Mouse (Mus musculus) spleen, postnatal 36 days (tissue): Measurements from ENCODE around the gene Acr.

Source experiments
- DNase-seq, 2 experiments: peaks; one replicate each; pipeline ENCODE4 v3.0.0; 2022; ENCODE audit warnings: low spot score in 2 of 2, mixed read lengths in 1 of 2

Acr gene

DNA sequence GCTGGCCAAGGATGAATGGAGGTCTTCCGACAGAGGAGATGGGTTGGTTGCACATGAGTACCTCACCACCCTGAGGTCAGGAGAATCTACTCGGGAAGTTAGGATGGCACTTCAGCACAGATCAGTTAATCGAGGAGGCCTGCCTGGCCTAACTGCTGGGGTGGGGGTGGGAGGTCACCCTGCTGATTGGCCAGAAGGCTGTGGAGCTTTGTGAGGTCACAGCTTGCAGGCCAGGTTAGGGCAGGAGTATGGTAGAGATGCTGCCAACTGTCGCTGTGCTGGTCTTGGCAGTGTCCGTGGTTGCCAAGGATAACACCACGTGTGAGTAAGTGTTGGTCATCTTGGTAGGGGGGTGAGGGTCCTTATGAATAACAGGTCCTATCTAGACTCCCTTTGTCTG, at the start of gene Acr:
TSS of gene Acr (plus strand) at position 213 of the 400 bp plus-strand sequence.
- no peak for DNase-seq

DNA sequence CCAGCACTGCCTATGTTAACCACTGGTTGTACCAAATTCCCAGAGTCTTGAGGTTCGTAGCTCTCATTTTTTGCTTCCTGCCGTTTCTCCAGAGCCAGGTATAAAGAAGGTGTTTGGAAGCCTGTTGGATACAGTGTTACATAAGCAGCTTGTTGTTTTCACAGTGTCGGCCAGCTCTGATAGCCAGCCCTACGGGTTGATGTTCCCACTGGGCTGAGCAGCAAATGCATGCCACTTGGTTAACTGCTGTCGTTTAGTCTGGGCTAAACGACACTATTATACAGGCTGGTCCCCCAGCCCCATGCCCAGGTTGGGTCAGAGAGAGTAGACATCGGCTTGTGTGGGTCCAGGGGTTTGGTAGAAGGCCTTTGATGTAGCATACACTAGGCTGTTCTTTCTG, 46.2 kb upstream of the Acr start:
- no peak for DNase-seq

DNA sequence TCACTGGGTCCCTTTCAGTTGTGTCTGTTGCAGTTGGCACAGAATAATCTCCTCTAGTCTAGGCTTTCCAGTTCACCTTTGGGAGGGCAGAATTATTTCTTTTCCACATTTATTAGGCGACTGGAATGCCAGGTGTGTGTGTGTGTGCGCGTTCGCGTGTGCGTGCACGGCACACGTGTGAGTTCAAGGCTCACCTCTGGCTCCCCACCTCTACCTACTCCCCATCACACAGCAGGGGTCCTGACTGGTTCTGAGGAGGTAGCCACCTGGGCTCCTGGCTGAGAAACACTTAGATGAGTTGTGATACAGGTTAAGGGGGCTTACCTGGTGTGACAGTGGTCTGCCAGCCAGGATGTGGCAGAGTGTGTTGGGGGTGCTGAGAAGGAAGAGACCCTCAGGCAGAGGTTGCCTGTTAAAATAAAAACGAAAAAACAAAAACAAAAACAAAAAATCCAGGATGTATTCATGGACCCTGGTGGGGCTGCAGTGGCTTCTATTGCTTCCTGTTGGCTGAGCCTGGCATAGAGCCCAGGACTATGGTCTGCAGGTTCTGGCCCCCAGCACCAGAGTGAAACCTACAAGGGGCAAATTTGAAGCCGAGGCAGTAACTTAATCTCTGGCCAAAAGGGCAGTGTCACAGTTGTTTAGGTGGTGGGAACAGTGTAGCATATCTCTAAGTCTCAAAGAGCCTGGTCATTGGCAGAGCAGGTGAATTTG, 45.4 kb upstream of the Acr start:
- DNase-seq, result no peak

DNA sequence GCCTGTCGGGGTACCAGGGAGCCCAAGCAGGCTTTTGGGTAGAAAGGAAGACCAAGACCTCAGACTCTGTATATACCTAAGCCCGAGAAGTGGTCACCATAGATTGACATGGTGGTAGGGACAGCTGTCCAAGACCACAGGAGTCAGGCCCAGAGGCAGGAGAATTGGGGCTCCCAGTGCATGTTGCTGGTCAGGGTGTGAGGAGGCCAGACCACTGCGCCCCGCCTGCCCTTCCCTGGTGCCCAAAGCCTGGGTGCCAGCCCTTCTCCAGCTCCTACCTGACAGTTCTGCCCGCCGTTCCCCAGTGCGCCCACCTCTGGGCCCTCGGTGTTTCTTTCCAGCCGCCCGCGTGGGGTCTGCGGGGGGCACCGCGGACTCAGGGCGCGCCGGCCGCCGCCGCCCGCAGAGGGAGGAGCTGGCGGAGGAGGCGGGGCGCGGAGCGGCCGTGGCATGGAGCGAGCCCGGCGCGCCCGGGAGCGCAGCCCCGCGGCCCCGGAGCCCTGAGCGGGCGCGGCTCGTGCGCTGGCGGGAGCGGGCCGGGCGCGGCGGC, 44.8 kb upstream of the Acr start:
- DNase-seq, result no peak

DNA sequence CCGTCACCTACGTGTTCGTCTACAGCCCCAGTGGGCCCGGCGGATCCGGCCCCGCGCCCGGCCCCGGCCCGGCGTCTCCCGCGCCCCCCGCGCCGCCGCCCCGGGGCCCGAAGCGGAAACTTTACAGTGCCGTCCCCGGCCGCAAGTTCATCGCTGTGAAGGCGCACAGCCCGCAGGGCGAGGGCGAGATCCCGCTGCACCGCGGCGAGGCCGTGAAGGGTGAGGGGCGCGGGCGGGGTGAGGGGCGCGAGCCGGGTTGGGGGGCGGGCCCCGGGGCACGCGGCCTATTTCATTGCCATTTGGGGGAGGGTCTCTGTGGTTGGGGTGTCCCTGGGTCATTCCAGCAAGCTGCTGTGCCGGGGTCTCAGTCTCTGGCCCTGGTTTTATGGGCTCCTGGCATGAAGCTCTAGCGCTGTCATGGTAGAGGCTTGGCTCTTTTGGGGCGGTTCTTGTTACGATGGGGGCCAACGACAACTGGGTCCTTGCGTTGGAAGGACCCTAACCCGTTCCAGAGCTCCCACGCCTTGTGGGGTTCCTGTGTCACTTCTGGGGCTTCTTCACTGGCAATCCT, 44.0 kb upstream of the Acr start:
- DNase-seq, result no peak

DNA sequence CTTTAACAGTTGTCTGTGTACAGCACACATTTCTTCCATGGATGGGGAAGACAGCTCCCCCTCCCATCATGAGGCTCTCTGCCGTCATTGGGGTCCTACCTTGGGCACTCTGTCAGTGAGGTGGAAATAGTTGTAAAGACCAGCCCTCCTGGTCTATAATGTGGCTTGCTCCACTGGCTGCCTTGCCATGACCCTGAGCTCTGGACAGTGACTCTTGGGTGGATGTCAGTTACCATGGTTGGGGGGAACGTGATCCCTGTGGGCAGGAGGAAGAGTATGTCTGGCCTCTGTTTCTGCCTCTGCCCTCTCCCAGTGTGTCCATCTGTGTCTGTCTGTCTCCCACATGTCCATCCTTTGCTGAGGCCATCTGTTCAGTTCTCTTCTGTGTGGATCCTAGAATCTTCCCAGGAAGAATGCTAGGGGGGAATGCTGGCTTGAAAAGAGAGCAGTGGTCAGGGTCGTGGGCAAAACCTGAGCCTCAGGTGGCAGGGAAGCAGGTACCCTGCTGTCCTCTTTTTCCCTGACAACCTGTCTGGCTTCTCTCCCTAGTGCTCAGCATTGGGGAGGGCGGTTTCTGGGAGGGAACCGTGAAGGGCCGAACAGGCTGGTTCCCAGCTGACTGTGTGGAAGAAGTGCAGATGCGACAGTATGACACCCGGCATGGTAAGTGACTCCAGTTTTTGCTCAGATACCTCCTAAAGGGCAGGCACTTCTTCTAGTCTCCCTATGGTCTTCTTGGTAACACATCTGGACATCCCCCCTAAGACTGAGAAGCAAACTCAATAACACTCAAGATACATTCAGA, 43.3 kb upstream of the Acr start:
- DNase-seq, result no peak

DNA sequence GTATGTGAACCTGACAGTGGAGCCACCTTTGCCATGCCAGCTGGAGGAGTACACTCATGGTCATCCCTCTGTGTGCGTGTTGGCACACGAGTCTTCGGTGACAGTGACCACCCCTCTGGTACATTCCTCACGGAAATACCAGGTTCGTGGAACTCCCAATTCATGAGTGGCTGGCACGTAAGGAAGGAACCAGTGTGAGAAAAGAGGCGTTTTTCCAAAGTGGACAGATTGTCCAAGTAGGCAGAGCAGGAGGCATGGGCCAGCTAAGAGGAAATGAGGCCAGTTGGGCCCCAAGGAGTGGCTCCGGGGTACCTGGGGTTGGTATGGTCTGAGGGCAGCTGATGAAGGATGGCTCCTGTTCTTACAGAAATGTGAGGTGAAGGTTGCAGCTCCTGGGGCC, 42.7 kb upstream of the Acr start:
- DNase-seq, result no peak

DNA sequence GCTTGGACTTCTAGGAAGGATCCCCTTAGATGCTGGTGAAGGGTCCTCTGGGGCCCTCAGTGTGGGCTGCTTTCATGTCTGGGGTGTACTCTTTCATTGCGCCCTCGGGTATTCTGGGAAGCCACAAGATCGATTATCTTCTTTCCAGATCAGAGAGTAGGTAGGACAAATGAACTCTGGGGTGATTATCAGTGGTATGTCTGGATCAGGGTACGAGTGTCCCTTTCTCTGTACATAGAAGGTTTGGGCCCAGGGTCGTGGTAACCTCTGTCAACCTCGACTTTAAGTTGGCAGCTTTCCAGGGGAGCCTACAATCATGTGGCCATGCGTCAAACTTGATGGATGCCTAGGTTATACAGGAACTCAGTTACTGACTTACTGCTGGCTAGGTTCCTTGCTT, 42.2 kb upstream of the Acr start:
- no peak for DNase-seq

DNA sequence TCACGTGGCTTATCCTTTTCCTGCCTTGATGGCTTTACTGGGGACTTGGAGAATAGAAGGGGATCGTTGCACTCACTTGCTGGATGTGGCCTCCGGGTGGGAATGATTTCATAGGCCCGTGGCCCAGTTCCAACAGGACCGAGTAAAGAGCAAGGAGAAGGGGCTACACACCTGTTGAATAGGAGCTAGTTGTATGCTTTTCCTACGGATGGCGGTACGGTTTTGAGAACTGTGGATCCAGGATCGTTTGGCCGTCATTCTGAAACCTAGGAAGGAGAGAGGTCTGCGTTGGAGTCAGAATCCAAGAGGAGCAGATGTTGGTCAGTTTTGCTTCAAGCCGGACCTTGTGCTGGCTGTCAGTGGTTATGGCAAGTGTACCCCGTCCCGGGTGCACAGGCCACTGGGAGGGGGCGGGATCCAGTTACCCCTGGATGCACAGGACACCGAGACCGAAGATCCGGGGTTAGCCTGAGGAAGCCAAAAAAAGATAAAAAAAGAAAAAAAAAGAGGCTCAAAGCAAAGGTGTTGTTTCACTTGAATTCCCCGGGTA, 41.3 kb upstream of the Acr start:
- DNase-seq, result no peak

GRCm38 (mm10) chr15:89527466-89527865, 40.7 kb upstream of the Acr start:
- DNase-seq, result no peak

DNA sequence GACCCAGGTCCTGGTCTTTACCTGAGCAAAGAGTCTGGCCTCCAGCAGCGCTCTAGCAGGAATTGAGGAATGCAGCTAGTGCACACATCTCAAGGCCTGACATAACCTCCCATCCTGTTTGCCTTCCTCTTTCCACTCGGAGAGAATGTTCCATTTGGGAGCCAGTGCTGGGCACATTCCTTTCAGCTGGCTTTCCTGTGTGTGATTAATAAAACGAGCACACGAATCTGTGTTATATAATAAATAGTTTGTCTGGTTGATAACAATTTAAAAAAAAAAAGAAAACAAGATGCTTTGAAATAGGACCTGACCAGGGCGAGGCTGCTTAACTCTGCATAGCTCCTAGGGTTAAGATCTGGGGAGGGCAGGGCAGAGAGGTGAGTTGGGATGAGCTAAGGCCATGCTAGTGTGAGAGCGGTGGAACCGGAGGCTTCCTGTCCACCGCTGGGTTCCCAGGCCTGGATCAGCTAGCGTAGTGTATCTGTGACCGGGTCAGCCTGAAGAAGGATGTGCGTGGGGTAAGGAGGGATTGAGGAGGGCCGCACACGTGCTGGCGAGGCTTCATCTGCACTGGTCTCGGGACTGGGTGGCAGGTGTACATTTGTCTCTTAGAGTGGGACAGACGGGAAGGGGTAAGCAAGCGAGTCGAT, 39.8 kb upstream of the Acr start:
- no peak for DNase-seq

DNA sequence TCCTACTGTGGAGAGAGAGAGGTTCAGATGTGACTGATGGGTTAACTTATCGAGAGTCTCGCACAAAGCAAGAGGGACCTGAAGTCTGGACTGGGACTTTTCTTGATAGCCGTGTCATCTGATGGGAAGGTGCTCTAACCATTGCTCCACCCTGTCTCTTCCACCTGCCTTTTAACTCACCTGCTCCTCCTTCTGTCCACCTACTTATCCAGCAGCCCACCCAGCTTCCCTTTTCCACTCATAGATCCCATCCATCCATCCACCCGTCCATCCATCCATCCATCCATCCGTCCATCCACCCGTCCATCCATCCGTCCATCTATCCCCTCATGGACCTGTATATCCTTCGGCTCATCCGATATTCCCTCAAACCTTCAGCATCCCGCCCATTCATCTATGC, 39.2 kb upstream of the Acr start:
- no peak for DNase-seq

GRCm38 (mm10) chr15:89530336-89530735, 37.8 kb upstream of the Acr start:
- DNase-seq, result no peak

- no peak for DNase-seq
Observed at GRCm38 (mm10) chr15:89531399-89531798, 36.7 kb upstream of the Acr start.

DNA sequence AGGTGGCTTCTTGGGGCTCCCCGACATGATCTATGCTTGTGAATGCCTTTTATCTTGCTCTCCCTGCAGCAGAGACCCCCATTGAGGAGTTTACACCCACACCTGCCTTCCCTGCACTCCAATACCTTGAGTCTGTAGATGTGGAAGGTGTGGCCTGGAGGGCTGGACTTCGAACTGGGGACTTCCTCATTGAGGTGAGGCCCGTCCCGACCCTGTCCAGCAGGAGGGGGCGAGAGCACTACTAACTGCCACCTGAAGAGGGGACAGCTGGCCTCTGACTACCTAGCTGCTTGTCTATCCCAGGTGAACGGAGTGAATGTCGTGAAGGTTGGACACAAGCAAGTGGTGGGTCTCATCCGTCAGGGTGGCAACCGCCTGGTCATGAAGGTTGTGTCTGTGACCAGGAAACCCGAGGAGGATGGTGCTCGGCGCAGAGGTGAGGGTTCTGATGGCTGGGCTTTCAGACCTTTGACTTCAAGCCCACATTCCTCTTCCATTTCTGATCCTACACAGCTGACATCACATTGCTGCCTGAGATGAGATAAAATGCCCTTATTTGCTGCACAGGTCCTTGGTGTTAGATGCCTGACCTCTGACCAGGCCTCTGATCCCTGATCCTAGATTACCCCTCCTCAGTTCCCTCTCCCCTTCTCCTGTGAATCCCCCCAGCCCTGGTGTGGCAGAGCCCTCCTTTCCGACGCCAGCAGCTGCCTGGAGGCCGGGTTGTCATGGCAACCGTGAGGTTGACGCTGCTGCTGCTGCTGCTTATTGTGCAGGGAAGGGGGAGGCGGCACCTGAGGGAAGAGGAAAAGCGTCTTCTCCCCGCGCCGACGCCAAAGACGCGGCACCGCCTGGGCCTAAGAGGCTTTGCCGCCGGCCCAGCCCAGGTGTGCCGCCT, 35.9 kb upstream of the Acr start:
- DNase-seq, result no peak

- no peak for DNase-seq
Observed at GRCm38 (mm10) chr15:89532924-89533842, 34.9 kb upstream of the Acr start.

GRCm38 (mm10) chr15:89533843-89534207, 34.3 kb upstream of the Acr start:
- no peak for DNase-seq

- no peak for DNase-seq
Observed at GRCm38 (mm10) chr15:89544171-89544570, 24.0 kb upstream of the Acr start.

DNA sequence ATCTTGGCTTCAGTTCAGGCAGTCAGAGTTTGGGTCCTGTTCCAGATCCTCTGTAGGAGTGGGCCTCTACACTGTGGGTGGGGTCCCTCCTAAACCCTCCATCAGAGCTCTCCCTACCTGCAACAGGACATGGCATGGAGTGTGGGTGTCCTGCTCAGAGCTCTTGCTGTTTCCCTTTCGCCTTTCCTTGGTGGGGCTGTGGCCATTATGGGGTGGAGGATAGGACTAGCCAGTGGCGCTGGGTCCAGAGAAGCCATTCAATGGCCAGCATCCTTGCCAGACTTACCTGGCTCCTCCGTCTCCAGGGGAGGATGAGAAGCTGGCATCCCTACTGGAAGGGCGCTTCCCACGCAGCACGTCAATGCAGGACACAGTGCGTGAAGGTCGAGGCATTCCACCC, 20.8 kb upstream of the Acr start:
- no peak for DNase-seq
